Mouse (Mus musculus): ENCODE measurements around the gene Nfam1. TPM values are rescaled to one million over a fixed set of nuclear protein-coding genes. Genes with fewer than 3 reads are reported as not detected.

The Nfam1 gene
- polyA plus RNA-seq, 1 experiment = 254 TPM

DNA sequence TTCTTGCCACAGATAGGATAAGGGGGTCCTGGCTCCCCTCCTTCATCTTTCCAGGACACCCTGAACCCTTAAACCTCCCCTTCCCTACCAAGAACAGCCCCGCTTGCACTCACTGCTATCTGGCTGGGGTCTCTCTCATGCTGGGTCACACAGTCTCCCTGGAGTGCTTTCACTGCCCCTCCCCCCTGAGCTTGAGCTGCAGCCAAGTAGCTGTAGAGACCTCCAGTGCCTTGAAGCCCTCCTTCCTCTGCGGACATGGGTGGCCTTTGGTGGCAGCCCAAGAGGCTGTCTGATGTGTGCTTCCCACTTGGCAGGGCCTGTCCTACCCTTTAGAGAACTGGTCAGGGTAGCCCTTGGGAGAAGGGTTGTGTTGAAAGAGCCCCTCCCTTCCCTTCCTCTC lies 7.0 kb upstream of the Nfam1 start:
- TF ChIP-seq CTCF (IDR thresholded peaks at IDR 0.05; ENCODE audit: low read depth, low read length) = no peak
- TF ChIP-seq POLR2A (IDR thresholded peaks at IDR 0.05; ENCODE audit: borderline replicate concordance, low read depth, low read length) = no peak
- H3K4me1 ChIP-seq (ENCODE audit: control insufficient read depth, insufficient read depth, low read length) = peaks cover 47% of the 10 kb centered on the region
- no peak overlapping the region for H3K27ac ChIP-seq (ENCODE audit: insufficient read depth, low read depth, low read length)
- H3K4me3 ChIP-seq (ENCODE audit: insufficient read depth, low read length) = no peak overlapping the region

DNA sequence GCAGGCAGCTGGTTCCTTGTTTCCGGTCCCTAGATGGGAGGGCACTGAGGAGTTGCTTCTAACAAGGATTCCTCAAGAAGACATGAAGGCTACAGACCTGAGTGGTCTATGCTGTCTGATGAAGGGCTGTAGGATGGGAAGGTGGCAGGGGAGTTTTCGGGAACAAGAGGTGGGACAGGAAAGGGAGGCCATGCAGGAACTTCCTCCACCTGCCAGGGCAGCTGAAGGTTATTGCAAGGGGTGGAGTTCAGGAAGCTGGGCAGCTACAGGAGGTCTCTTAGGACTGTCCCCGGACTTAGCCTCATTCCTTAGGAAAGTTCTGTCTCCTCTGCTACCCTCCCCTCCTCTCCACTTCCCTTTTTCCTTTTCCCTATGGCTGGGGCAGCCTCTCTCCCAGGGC lies 5.7 kb upstream of the Nfam1 start:
- TF ChIP-seq POLR2A (IDR thresholded peaks at IDR 0.05; ENCODE audit: borderline replicate concordance, low read depth, low read length) = no peak
- TF ChIP-seq CTCF (IDR thresholded peaks at IDR 0.05; ENCODE audit: low read depth, low read length) = no peak
- H3K4me1 ChIP-seq (ENCODE audit: control insufficient read depth, insufficient read depth, low read length) = peaks cover 55% of the 10 kb centered on the region
- no peak overlapping the region for H3K27ac ChIP-seq (ENCODE audit: insufficient read depth, low read depth, low read length)
- no peak overlapping the region for H3K4me3 ChIP-seq (ENCODE audit: insufficient read depth, low read length)

DNA sequence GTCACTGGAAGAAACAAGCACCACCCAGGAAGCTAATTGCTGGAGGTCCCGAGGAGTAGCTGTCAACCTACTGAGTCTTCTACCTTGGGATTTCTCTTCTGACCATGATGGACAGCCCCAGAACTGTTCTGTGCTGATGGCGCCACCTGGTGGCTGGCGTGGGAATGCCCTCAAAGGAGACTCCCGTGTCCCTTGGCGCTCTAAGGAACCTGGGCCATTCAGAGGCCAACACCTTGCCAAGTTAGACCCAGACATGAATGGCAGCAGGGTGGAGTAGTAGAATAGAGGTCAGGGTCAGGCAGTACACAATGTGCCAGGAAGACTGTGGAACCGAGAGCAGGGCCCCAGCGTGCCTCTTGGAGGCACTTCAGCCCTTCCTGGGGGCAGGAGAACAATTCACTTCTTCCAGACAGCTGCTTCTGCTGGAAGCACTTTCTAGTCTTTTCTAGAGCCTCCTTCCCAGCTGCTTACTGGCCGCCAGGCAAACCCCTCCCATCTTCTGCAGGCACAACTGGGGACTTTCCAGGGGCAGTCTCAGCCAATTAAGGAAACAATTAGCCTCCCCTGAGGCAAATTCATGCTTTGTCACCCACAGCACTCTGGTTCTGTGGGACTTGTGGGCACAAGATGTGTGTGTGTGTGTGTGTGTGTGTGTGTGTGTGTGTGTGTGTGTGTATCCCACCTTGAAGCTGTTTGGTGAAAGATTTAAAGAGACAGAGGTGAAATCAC lies 4.8 kb upstream of the Nfam1 start:
- peaks cover 55% of the 10 kb centered on the region for H3K4me1 ChIP-seq (ENCODE audit: control insufficient read depth, insufficient read depth, low read length)
- no peak overlapping the region for H3K4me3 ChIP-seq (ENCODE audit: insufficient read depth, low read length)
- TF ChIP-seq CTCF (IDR thresholded peaks at IDR 0.05; ENCODE audit: low read depth, low read length) (peak; percentile 97), POLR2A (IDR thresholded peaks at IDR 0.05; ENCODE audit: borderline replicate concordance, low read depth, low read length) (no peak)
- peak overlapping the region; percentile 18; the same call in 1 of the 2 replicates for H3K27ac ChIP-seq (ENCODE audit: insufficient read depth, low read depth, low read length)

DNA sequence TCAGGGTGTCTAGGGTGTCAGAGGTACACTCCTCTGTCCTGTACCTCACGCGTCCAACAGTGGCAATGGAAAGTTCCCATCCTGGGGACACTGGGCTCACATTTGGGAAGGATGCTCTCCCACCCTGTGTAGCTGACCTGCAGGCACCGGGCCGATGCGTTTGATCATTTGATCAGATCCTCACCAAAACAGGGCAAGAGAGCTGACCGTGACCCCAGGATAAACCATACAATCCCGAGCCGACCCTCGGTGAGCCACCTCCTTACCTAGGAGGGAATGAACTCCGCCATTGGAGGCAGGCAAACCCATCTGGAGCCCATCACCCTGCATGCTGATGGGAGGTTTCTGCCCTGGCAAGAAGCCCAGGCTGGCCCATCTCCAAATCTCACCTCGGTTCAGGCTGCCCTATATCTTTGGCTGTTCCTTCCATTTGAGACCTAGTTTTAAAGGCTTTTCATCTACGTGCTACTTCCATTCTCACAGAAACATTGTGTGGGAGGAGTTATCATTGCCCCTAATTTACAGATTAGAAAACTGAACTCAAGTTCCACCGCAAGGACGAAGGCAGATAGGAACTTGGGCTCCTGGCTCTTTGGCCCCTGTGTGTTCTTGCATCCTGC lies 3.9 kb upstream of the Nfam1 start:
- H3K4me1 ChIP-seq (ENCODE audit: control insufficient read depth, insufficient read depth, low read length) = peaks cover 55% of the 10 kb centered on the region
- H3K27ac ChIP-seq (ENCODE audit: insufficient read depth, low read depth, low read length) = 0 out of 2 replicates have a peak overlapping the region, but pooled peaks have one; percentile 30
- H3K4me3 ChIP-seq (ENCODE audit: insufficient read depth, low read length) = no peak overlapping the region
- no peak for TF ChIP-seq CTCF (IDR thresholded peaks at IDR 0.05; ENCODE audit: low read depth, low read length)
- no peak for TF ChIP-seq POLR2A (IDR thresholded peaks at IDR 0.05; ENCODE audit: borderline replicate concordance, low read depth, low read length)

DNA sequence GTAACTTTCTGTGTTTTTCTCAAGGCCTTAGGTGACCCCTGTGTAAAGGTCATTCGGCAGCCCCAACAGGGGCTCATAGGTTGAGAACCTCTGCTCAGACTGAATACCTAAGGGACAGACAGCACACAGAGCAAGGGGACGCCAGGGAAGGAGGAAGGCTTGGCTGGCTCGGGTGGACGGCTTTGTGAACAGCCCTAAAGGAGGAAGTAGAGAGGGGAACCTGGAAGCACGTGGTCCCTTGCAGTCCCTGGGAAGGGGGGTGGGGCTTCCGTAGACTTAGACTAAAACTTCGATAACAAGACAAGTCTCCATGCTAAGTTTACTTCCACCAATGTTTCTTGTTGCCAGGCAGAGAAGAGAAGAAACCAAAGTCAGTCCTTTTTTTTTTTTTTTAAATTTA lies 3.0 kb upstream of the Nfam1 start:
- H3K27ac ChIP-seq (ENCODE audit: insufficient read depth, low read depth, low read length) = peak overlapping the region; percentile 87
- H3K4me1 ChIP-seq (ENCODE audit: control insufficient read depth, insufficient read depth, low read length) = peaks cover 55% of the 10 kb centered on the region
- H3K4me3 ChIP-seq (ENCODE audit: insufficient read depth, low read length) = peak overlapping the region; percentile 3; the same call in 1 of the 2 replicates
- TF ChIP-seq CTCF (IDR thresholded peaks at IDR 0.05; ENCODE audit: low read depth, low read length) = no peak

DNA sequence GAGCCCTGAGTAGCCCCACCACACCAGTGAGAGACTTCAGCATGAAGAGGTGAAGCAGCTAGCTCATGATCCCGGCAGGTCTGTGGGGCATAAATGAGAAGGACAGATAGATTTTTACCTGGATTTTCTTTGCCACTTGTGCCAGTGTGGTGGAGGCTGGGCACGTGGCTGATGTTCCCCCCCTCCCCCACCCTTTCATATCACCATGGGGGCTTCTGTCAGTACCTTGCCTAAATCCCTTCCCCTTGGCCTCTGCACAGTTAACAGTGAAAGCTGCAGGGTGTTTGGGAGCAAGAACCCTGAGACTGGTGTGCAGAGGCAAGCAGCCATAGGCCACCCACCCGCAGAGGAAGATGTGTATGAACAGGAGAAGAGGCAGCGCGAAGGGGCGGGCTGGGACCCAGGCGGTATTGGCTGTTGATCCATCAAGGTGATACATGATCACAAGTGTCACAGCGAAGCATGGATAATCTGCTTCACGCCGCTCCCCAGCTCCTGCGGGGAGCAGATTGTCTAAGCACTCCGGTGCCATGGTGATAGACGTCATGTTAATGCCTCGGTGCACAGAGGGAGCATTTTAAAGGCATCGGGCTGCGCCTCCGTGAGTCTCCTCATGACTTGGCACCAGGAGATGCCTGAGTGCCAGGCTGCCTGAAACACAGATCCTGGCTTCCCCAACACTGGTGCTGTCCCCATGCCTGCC lies 1.3 kb upstream of the Nfam1 start:
- Histone ChIP-seq H3K27ac (ENCODE audit: insufficient read depth, low read depth, low read length) (peak overlapping the region; percentile 95), H3K4me3 (ENCODE audit: insufficient read depth, low read length) (peak overlapping the region; percentile 69), H3K4me1 (ENCODE audit: control insufficient read depth, insufficient read depth, low read length) (peaks cover 50% of the 10 kb centered on the region)
- TF ChIP-seq POLR2A (IDR thresholded peaks at IDR 0.05; ENCODE audit: borderline replicate concordance, low read depth, low read length) (no peak), CTCF (IDR thresholded peaks at IDR 0.05; ENCODE audit: low read depth, low read length) (no peak)

DNA sequence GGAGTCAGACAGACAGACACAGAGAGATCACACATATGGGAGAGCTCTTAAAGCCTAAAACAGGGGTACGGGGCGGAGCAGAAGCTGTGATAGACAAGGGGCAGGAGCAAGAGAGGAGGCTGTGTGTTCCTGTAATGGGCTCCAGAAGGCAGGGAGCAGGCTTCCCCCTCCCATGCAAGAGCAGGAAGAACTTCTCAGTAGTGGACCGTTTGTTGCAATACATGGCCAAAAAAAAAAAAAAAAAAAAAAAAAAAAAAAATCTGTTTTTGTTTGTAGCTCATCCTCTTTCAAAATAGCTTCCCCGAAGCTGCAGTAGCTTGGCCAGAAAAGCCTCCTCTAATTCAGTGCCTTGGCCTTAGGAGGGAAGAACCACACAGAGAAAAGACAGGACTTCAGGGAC lies 2.2 kb downstream of the Nfam1 start:
- Histone ChIP-seq H3K4me1 (ENCODE audit: control insufficient read depth, insufficient read depth, low read length) (peaks cover 52% of the 10 kb centered on the region), H3K4me3 (ENCODE audit: insufficient read depth, low read length) (peak overlapping the region; percentile 83), H3K27ac (ENCODE audit: insufficient read depth, low read depth, low read length) (peak overlapping the region; percentile 75)
- no peak for TF ChIP-seq CTCF (IDR thresholded peaks at IDR 0.05; ENCODE audit: low read depth, low read length)
- TF ChIP-seq POLR2A (IDR thresholded peaks at IDR 0.05; ENCODE audit: borderline replicate concordance, low read depth, low read length) = no peak

DNA sequence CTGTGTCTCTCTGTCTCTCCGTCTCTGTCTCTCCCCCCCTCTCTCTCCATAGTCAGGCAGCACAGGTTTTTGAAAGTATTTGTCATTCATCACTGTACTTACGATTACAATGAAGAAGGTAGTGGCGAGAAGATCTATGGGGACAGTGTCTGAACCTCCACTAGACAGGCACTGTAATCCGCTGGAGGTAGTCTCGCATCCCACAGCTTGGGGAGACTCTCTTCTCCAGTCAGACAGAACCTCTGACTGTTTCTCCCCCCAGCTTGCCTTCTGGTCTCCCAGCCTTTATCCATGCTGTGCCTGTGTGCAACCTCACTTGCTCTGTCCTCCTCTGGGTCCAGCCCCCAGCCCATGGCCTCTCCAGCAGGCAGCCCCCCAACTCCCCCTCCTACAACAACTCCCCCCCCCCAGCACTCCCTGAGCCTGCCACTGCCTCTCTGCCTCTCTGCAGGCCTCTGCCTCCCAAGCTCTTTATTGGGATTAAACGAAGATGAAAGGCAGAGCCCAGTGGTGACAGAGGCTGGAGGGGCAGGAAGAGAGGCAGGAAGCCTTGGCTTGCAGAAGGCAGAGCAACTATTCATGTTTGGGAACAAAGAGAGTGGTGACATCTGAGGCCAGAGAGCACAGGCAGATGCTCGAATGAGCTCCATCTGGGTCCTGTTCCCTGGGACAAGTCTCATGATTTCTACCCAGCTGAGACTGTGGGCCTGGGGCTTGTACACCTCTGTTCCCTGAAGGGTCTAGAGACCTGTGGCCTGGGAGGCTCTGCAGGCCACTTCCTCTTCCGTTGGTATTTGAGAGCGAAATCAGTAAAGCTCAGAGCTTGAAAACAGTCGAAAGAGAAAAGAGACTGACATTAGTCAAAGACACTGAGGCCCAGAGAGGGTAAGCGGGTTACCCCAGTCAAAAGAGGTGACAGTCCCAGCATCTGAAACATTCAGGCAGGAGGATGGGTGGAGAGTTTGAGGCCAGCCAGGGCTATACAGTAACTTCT lies 3.1 kb downstream of the Nfam1 start:
- Histone ChIP-seq H3K27ac (ENCODE audit: insufficient read depth, low read depth, low read length) (peak overlapping the region; percentile 75), H3K4me3 (ENCODE audit: insufficient read depth, low read length) (peak overlapping the region; percentile 57), H3K4me1 (ENCODE audit: control insufficient read depth, insufficient read depth, low read length) (peaks cover 52% of the 10 kb centered on the region)
- TF ChIP-seq CTCF (IDR thresholded peaks at IDR 0.05; ENCODE audit: low read depth, low read length) (no peak), POLR2A (IDR thresholded peaks at IDR 0.05; ENCODE audit: borderline replicate concordance, low read depth, low read length) (no peak)

DNA sequence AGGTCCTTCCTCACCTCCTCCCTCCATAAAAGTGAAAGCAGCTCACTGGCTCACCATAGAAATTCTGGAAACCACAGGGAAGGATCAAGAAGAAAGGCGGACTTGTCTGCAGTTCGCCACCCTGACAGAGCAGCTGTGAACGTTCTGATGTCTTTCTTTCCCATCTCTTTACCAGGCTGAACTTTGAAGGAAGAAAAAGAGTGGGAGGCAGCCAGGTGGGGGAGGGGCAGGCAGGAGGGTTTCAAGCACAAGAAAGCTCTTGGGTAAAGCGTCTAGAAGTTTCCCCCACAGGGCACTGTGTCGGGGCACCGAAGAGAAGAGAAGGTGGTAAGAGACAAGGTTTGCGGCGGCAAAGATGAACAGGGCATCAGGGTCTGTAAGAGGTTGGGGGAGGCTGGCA lies 7.0 kb downstream of the Nfam1 start:
- H3K27ac ChIP-seq (ENCODE audit: insufficient read depth, low read depth, low read length) = no peak overlapping the region
- H3K4me1 ChIP-seq (ENCODE audit: control insufficient read depth, insufficient read depth, low read length) = peaks cover 60% of the 10 kb centered on the region
- H3K4me3 ChIP-seq (ENCODE audit: insufficient read depth, low read length) = no peak overlapping the region
- no peak for TF ChIP-seq POLR2A (IDR thresholded peaks at IDR 0.05; ENCODE audit: borderline replicate concordance, low read depth, low read length)
- TF ChIP-seq CTCF (IDR thresholded peaks at IDR 0.05; ENCODE audit: low read depth, low read length) = no peak

Data from bone marrow macrophage, adult 2 months (primary cell).